Mouse (Mus musculus): ENCODE measurements around the gene Ptpn1. TPM values are rescaled to one million over a fixed set of nuclear protein-coding genes. Genes with fewer than 3 reads are reported as not detected.

The Ptpn1 gene
- polyA plus RNA-seq, 1 experiment: 64.6 TPM

- no peak overlapping the region for H3K4me3 ChIP-seq (ENCODE audit: insufficient read depth, poor library complexity, severe bottlenecking)
- H3K36me3 ChIP-seq (ENCODE audit: control insufficient read depth, insufficient read depth): no peaks in the 10 kb centered on the region
- no peaks in the 10 kb centered on the region for H3K27me3 ChIP-seq (ENCODE audit: control insufficient read depth, insufficient read depth, insufficient read length)
- H3K79me3 ChIP-seq (ENCODE audit: low read depth): no peaks in the 10 kb centered on the region
- no peaks in the 10 kb centered on the region for H3K79me2 ChIP-seq (ENCODE audit: control insufficient read depth, insufficient read depth)
- TF ChIP-seq FOSL1 (IDR thresholded peaks at IDR 0.05; ENCODE audit: insufficient read depth, low read length, poor library complexity, severe bottlenecking) (no peak), MYOG (IDR thresholded peaks at IDR 0.05; ENCODE audit: control insufficient read depth, extremely low read depth, insufficient read length) (no peak), MAX (IDR thresholded peaks at IDR 0.05) (no peak), CTCF (IDR thresholded peaks at IDR 0.05; ENCODE audit: control insufficient read depth, insufficient read depth, insufficient read length) (no peak), CEBPB (IDR thresholded peaks at IDR 0.05; ENCODE audit: low read depth) (no peak), MYOD1 (IDR thresholded peaks at IDR 0.05; ENCODE audit: control insufficient read depth, insufficient read length, low read depth) (no peak), USF1 (IDR thresholded peaks at IDR 0.05; ENCODE audit: low read depth) (no peak)
- H3ac ChIP-seq (ENCODE audit: control insufficient read depth, insufficient read length, low read depth): no peak overlapping the region
These were observed 76.3 kb downstream of the Ptpn1 start for GRCm38 (mm10) chr2:168008132-168008531.

DNA sequence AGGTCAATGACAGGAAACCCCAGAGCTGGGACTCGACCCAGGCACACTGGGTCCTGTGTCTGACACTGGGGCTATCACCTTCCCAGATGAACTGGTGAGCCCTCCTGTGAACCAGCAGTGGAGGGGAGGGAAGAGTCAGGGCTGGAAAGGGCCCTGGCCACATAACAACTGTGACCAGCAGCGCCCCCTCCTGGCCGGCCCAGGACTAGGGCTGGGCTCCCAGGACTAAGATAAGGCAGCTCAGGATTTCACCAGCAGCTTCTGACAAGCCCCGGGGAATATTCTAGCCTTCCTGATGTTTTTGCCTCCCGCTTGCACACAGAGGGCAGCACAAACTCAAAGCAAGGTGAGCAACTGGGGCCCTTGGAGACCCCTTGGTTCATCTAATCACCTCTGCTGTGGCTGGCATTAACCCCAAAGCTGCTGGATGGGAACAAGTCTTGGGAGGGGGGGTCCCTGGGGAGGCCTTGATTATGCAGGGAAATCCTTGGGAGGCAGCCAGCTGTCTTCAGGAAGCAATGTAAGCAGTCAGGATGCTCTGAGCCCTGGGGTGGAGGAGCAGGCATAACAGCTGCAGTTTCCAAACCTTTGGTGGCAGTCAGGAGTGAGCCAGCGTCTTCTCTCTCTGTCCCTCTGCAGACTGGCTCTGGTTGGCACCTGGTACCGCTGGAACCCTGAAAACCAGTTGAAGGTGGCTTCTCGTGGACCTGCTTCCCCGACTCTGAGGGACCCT, 78.2 kb downstream of the Ptpn1 start, which contains the start of gene Ripor3:
Gene Ripor3 (minus strand): TSS at position 683 of the 733 bp plus-strand sequence.
- no peak within 1 kb of the TSS for H3K4me3 ChIP-seq (ENCODE audit: insufficient read depth, poor library complexity, severe bottlenecking)
- H3K79me3 ChIP-seq (ENCODE audit: low read depth): no peaks in the 10 kb centered on the region
- H3K79me2 ChIP-seq (ENCODE audit: control insufficient read depth, insufficient read depth): no peaks in the 10 kb centered on the region
- H3ac ChIP-seq (ENCODE audit: control insufficient read depth, insufficient read length, low read depth): no peak within 1 kb of the TSS
- peak; percentile 81 for TF ChIP-seq CTCF (IDR thresholded peaks at IDR 0.05; ENCODE audit: control insufficient read depth, insufficient read depth, insufficient read length)
- TF ChIP-seq USF1 (IDR thresholded peaks at IDR 0.05; ENCODE audit: low read depth): no peak
- no peaks in the 10 kb centered on the region for H3K27me3 ChIP-seq (ENCODE audit: control insufficient read depth, insufficient read depth, insufficient read length)
- no peaks in the 10 kb centered on the region for H3K36me3 ChIP-seq (ENCODE audit: control insufficient read depth, insufficient read depth)

DNA sequence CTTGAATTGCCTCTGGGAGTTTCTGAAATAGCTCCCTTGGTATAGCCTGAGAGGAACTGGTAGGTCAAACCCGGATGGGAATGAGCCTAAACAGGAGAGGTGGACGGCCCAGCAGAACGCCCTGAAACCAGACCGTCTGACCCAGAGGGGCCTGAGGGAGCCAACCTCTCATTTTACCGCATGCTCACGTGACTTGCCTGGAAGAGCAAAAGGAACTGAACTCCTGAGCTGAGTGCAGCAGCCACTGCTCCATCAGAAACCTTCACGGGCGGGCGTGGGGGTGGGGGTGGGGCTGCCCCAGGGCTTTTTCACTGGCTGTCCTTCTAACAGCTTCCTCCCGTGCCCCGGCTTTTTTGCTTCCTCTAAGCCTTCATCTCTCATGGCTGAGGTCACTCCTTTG, 79.0 kb downstream of the Ptpn1 start:
- H3K4me3 ChIP-seq (ENCODE audit: insufficient read depth, poor library complexity, severe bottlenecking): no peak overlapping the region
- TF ChIP-seq USF1 (IDR thresholded peaks at IDR 0.05; ENCODE audit: low read depth): peak; percentile 30
- no peak for TF ChIP-seq MAX (IDR thresholded peaks at IDR 0.05)
- H3K36me3 ChIP-seq (ENCODE audit: control insufficient read depth, insufficient read depth): no peaks in the 10 kb centered on the region
- H3K79me2 ChIP-seq (ENCODE audit: control insufficient read depth, insufficient read depth): no peaks in the 10 kb centered on the region
- H3ac ChIP-seq (ENCODE audit: control insufficient read depth, insufficient read length, low read depth): no peak overlapping the region
- H3K27me3 ChIP-seq (ENCODE audit: control insufficient read depth, insufficient read depth, insufficient read length): no peaks in the 10 kb centered on the region
- H3K79me3 ChIP-seq (ENCODE audit: low read depth): no peaks in the 10 kb centered on the region

DNA sequence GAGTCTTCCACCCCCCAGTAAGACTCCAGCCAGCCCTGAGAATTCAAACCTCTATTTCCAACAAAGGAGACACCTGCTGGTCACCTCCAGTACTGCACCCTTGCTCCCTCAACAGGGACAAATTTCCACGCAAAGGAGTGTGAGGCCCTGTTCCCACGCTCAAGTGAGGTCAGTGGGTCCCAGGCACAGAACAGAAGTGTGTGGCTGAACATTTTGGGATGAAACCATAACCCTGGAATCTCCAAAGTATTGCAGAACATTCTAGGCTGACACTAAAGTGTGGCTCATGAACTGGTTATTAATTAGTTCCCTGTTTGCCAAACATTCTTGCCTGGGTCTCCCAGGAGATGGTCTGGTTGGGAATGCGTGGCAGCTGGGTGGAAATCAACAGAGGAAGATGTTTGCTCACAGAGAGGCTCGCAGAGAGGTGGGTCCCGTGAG, 85.1 kb downstream of the Ptpn1 start:
- Histone ChIP-seq H3K79me2 (ENCODE audit: control insufficient read depth, insufficient read depth) (no peaks in the 10 kb centered on the region), H3K36me3 (ENCODE audit: control insufficient read depth, insufficient read depth) (no peaks in the 10 kb centered on the region), H3ac (ENCODE audit: control insufficient read depth, insufficient read length, low read depth) (no peak overlapping the region), H3K27me3 (ENCODE audit: control insufficient read depth, insufficient read depth, insufficient read length) (no peaks in the 10 kb centered on the region), H3K4me3 (ENCODE audit: insufficient read depth, poor library complexity, severe bottlenecking) (no peak overlapping the region), H3K79me3 (ENCODE audit: low read depth) (no peaks in the 10 kb centered on the region)
- peak; percentile 35 for TF ChIP-seq CTCF (IDR thresholded peaks at IDR 0.05; ENCODE audit: control insufficient read depth, insufficient read depth, insufficient read length)
- no peak for TF ChIP-seq MYOD1 (IDR thresholded peaks at IDR 0.05; ENCODE audit: control insufficient read depth, insufficient read length, low read depth)

- Histone ChIP-seq H3K36me3 (ENCODE audit: control insufficient read depth, insufficient read depth) (no peaks in the 10 kb centered on the region), H3K79me3 (ENCODE audit: low read depth) (no peaks in the 10 kb centered on the region), H3ac (ENCODE audit: control insufficient read depth, insufficient read length, low read depth) (no peak overlapping the region), H3K79me2 (ENCODE audit: control insufficient read depth, insufficient read depth) (no peaks in the 10 kb centered on the region), H3K4me3 (ENCODE audit: insufficient read depth, poor library complexity, severe bottlenecking) (no peak overlapping the region), H3K27me3 (ENCODE audit: control insufficient read depth, insufficient read depth, insufficient read length) (no peaks in the 10 kb centered on the region)
- TF ChIP-seq MAX (IDR thresholded peaks at IDR 0.05): no peak
- TF ChIP-seq USF1 (IDR thresholded peaks at IDR 0.05; ENCODE audit: low read depth): no peak
- no peak for TF ChIP-seq MYOG (IDR thresholded peaks at IDR 0.05; ENCODE audit: control insufficient read depth, extremely low read depth, insufficient read length)
- TF ChIP-seq MYOD1 (IDR thresholded peaks at IDR 0.05; ENCODE audit: control insufficient read depth, insufficient read length, low read depth): no peak
- no peak for TF ChIP-seq CTCF (IDR thresholded peaks at IDR 0.05; ENCODE audit: control insufficient read depth, insufficient read depth, insufficient read length)
- TF ChIP-seq CEBPB (IDR thresholded peaks at IDR 0.05; ENCODE audit: low read depth): no peak
- no peak for TF ChIP-seq FOSL1 (IDR thresholded peaks at IDR 0.05; ENCODE audit: insufficient read depth, low read length, poor library complexity, severe bottlenecking)
These were observed 87.4 kb downstream of the Ptpn1 start for GRCm38 (mm10) chr2:168019201-168019715.

- no peak for TF ChIP-seq CTCF (IDR thresholded peaks at IDR 0.05; ENCODE audit: control insufficient read depth, insufficient read depth, insufficient read length)
- TF ChIP-seq MYOD1 (IDR thresholded peaks at IDR 0.05; ENCODE audit: control insufficient read depth, insufficient read length, low read depth): peak; percentile 84
- H3ac ChIP-seq (ENCODE audit: control insufficient read depth, insufficient read length, low read depth): no peak overlapping the region
- no peak overlapping the region for H3K4me3 ChIP-seq (ENCODE audit: insufficient read depth, poor library complexity, severe bottlenecking)
- H3K36me3 ChIP-seq (ENCODE audit: control insufficient read depth, insufficient read depth): no peaks in the 10 kb centered on the region
- H3K79me2 ChIP-seq (ENCODE audit: control insufficient read depth, insufficient read depth): no peaks in the 10 kb centered on the region
- H3K27me3 ChIP-seq (ENCODE audit: control insufficient read depth, insufficient read depth, insufficient read length): no peaks in the 10 kb centered on the region
- no peaks in the 10 kb centered on the region for H3K79me3 ChIP-seq (ENCODE audit: low read depth)
These were observed 92.0 kb downstream of the Ptpn1 start for GRCm38 (mm10) chr2:168023763-168024402.
